Mouse (Mus musculus) B cell, adult 2 months (primary cell): ENCODE data around the gene Gm21985.
A peak's percentile ranks its signal among the peaks of the same experiment; 100 is the strongest.

Experiments
- DNase-seq, 2 experiments: peaks; one replicate each; pipeline ENCODE4 v3.0.0; 2022

The Gm21985 gene

GRCm38 (mm10) chr2:112266242-112266592, at the start of gene Gm21985:
Gm21985 (plus strand) TSS chr2:112266314.
- peak; percentile 77 for DNase-seq

GRCm38 (mm10) chr2:112217614-112218013, 48.5 kb upstream of the Gm21985 start:
- no peak for DNase-seq

- DNase-seq = no peak
Measured at GRCm38 (mm10) chr2:112220880-112221279, 45.2 kb upstream of the Gm21985 start.

DNA sequence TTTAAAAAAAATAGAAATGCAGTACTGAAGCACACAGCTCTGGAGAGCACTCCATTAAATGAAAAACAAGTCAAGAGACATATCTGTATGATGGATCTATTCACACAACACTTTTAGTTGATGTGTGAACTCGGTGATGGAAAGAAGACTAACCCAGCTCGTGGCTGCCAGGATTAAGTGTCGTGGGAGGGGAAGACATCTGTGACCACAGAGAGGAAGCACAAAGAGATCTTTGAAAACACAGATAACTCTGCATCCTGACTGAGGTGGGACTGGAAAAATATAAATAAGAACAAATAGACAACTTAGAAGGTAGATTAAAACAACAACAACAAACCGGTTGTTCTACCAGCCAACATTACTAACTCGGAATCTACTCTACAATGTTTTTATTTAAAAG, 43.5 kb upstream of the Gm21985 start:
- no peak for DNase-seq

DNA sequence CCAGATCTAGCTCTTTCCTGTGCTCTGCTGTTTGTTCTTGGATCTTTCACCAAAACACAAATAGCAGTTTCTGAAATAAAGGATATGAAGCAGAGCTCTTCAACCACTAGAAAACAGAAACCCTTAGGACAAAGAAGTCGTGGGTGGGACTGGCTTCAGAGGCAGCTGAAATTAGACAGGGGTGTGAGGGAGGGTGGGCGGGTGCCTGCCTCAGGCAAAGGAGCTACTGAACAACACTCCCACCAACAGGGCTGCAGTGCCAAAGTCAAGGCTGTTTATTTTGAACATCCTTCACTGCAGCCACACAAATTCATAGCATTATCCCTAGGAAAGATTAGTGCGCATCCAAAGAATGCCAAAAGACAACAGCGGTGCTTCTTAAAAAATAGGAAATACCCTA, 41.8 kb upstream of the Gm21985 start:
- DNase-seq = no peak

GRCm38 (mm10) chr2:112232623-112233022, 33.5 kb upstream of the Gm21985 start:
- no peak for DNase-seq

DNA sequence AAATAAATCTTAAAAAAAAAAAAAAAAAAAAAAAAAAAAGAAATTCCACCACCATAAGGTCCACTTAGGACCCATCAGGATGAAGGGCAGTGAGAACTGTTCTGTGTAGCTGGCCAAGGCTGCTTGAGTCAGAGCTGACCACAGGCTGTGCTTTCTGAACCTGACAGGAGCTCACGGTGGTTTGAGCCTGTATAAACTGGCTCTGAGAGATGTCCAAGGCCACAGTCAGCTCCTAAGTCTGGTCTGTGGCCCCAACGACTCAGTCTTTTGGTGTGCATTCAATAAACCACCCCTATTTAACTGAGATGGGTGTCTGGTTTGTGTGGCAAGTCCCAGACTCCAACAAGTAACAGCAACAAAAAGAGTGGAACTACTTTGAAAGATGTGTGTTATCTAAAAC, 29.5 kb upstream of the Gm21985 start:
- DNase-seq = no peak

- DNase-seq = no peak
Measured at GRCm38 (mm10) chr2:112238006-112238405, 28.1 kb upstream of the Gm21985 start.

DNA sequence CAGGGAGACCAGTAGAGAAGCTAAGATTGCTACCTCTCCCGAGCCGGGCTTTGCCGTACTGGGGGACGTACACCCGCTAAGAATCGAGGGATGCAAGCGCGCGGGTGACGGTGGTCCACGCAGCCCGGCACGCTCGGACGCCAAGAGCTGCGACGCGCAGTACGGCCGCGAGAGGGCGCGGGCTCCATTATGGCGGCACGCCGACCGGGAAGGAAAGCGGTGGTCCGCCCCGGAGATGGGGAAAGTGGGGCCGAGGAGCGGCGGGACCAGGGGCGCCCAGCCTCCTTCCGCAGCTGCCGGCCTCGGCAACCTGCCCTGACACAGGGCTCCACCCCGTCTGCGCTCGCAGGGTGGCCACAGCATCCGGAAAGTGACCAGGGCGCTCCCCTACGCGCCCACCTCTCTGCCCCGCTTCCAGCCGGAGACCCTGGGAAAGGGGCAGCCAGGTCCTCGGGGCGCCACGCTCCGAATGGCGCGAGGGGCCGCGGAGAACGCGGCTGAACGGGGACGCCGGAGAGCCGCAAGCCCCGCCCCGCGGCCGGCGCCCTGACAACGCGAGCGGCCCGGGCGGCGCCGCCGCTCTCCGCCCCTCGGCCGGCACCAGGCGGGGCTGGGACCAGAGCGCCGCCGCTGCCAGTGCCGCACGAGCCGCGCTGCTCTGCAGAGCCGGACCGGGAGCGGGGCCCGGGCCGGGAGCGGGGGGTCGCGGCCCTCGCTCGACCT, 26.7 kb upstream of the Gm21985 start, which contains the start of gene Lpcat4:
Gene Lpcat4, plus strand, starts transcription at position 257 of the 723 bp plus-strand sequence.
- DNase-seq = peak; percentile 89 to 90

DNA sequence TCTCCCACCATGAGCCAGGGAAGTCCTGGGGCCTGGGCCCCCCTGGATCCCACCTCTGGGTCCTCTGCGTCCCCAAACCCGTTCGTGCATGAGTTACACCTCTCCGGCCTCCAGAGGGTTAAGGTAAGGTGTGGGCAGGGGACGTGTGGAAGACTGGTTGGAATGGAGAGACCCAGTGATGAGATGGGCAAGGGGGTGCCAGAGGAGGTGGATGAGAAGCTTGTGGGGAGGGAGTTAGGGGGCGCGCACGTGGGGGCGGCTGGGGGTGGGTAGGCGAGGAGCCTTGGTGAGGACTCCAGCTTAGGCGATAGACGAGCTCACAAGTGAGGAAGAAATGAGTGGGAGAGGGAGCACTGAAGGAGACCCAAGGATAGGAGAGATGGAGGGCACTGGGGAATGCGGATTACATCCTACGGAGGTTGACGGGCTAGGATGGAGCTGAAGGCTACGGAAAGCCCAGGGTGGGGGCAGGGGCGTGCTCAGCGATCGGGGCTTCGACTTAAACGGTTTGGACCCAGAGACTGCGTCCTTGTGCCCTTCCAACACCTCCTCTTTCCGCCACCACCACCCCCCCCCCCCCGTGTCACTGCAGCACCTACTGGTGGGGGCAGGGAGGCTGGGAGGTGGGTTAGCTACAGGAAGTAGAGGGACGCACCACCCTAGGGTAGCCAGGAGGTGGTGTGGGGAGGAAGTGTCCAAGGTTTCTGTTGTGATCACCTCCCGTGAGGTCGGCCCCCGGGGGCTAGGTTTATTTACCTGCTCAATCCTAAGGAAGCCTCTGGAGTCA, 26.0 kb upstream of the Gm21985 start:
- DNase-seq = peak; percentile 47 to 54

GRCm38 (mm10) chr2:112241787-112242186, 24.3 kb upstream of the Gm21985 start:
- DNase-seq = no peak

DNA sequence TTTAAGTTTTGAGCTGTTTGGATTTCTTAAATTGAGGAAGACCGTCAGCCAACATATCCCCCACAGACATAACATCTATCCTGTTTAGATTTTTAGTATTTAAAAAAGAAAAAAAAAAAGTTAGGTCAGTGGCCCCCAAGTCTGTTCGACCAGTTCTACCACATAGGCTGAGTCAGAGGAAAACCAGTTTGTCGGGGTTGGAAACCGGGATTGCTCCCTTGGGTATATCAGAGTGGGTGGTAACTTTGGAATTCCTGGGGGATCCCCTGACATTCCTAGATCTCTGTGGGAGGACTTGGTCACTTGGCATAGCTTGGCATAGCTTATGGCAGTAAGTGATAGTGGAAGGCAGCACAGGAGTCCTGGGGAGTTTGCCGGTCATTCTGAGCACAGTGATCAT, 20.8 kb upstream of the Gm21985 start:
- no peak for DNase-seq

GRCm38 (mm10) chr2:112246193-112246592, 19.9 kb upstream of the Gm21985 start:
- DNase-seq = no peak

GRCm38 (mm10) chr2:112247323-112247722, 18.8 kb upstream of the Gm21985 start:
- DNase-seq = no peak

- no peak for DNase-seq
Measured at GRCm38 (mm10) chr2:112249780-112250453, 16.2 kb upstream of the Gm21985 start.

DNA sequence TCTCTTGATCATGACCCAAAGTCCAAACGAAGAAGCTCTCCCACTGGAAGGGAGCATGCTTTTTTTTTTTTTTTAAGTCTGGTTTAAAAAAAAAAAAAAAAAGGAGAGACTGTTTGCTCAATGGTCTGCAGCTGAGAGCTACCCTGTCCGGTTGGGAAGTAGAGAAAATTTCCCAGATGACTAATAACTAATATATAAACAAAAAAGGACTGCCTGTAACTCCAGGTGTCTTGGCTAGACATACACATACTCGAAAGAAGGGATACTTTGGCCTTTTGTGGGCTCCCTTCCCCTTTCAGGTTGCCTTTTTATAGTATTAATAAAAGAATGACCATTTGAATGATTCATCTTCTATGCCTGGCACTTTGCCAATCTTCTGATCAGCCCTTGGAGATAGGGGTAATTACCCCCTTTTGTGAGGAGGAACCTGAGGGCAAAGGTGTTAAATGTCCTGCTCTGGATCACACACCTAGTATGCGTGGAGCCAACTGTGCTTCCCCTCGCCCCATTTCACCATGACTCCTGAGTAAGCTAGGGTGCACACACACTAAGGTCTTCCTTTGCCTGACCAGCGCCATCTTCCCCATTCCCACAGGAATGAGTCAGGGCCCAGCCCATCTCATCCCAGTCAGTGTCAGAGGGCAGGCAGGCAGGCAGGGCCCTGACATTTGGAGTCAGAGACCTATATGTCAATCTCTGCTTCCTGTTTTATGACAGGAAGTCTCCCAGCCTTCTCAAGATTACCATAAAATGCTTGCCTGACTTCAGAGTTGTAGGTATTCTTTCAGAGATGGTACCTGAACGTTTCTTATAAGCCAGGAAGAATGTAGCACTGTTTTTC, 11.2 kb upstream of the Gm21985 start:
- no peak for DNase-seq

GRCm38 (mm10) chr2:112259241-112259962, 6.7 kb upstream of the Gm21985 start, which contains the start of gene Nutm1:
Nutm1 (minus strand) TSS chr2:112259291.
- DNase-seq = peak in 1 of 2 experiments; percentile 28

- peak; percentile 85 to 87 for DNase-seq
Measured at GRCm38 (mm10) chr2:112261748-112262653, 4.1 kb upstream of the Gm21985 start, which contains the start of gene Nop10. Nop10 (plus strand) TSS chr2:112261926.

GRCm38 (mm10) chr2:112262779-112263295, 3.3 kb upstream of the Gm21985 start:
- DNase-seq = peak in 1 of 2 experiments; percentile 29

DNA sequence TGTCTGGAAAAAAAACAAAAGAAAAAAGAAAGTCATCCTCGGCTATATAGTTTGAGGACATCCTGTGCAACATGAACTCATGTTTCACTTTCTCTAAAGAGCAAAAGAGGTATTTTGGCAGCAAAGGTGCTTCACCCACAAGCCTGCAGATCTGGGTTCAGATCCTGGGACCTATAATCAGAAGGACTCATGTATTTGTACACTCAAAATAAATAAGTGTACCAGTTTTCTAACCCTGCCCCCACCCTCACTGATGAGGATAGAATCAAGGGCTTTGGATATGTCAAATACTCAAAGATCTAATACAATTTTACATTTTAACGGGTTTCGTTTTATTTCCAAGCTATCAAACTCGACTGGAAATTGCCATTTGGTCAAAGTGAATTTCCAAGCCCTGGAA, 1.8 kb upstream of the Gm21985 start:
- DNase-seq = no peak
